In genomic region chr19:28745534-28745933, GRCm38 (mm10) we compare ENCODE assay signal across 17 mouse cellular contexts.
A peak's percentile ranks its signal among the peaks of the same experiment; 100 is the strongest.
DNase-seq lines count a peak whose midpoint lies in the region; ATAC-seq and TF ChIP-seq lines count a peak whose summit lies in the region.
"Had no signal": no experiment of that assay in that cellular context is flagged by ENCODE, and none has a peak within 500 bp of the region (broad histone marks: within the 10 kb centered on the region; RNA-seq: fewer than 3 reads in every experiment).

No protein-coding gene starts in this region.

- no peak overlapping the region for H3K4me3 ChIP-seq in embryonic facial prominence, embryonic 14.5 days (ENCODE audit: low read depth, low read length)
- H3K4me3 ChIP-seq in embryonic facial prominence, embryonic 10.5 days, result no peak overlapping the region
- no peak overlapping the region for H3K4me3 ChIP-seq in hindbrain, postnatal 0 days (ENCODE audit: low read length)
- no peak overlapping the region for H3K4me3 ChIP-seq in hindbrain, embryonic 16.5 days (ENCODE audit: low read length)
- H3K4me3 ChIP-seq in midbrain, embryonic 16.5 days (ENCODE audit: low read depth, low read length), result no peak overlapping the region
- no peak overlapping the region for H3K4me3 ChIP-seq in midbrain, embryonic 13.5 days (replicated peaks)
- H3K4me3 ChIP-seq: layer of hippocampus, adult 2 months; left cerebral cortex, adult 2 months; megakaryocyte, embryonic 14.5 days had no signal

- H3K27me3 ChIP-seq in embryonic facial prominence, embryonic 14.5 days (replicated peaks; ENCODE audit: control insufficient read depth, insufficient read depth, low read length), result no peaks in the 10 kb centered on the region
- H3K27me3 ChIP-seq in embryonic facial prominence, embryonic 10.5 days (replicated peaks; ENCODE audit: low read depth, poor library complexity, severe bottlenecking), result no peaks in the 10 kb centered on the region
- H3K27me3 ChIP-seq in hindbrain, postnatal 0 days (ENCODE audit: insufficient read depth, low read length), result no peaks in the 10 kb centered on the region
- H3K27me3 ChIP-seq in hindbrain, embryonic 16.5 days (replicated peaks; ENCODE audit: control insufficient read depth, insufficient read depth, low read length), result no peaks in the 10 kb centered on the region
- no peaks in the 10 kb centered on the region for H3K27me3 ChIP-seq in midbrain, embryonic 16.5 days (ENCODE audit: control insufficient read depth, insufficient read depth, low read depth, low read length)
- no peaks in the 10 kb centered on the region for H3K27me3 ChIP-seq in midbrain, embryonic 13.5 days

- H3K9ac ChIP-seq in embryonic facial prominence, embryonic 14.5 days (ENCODE audit: low read depth, low read length), result no peak overlapping the region
- no peak overlapping the region for H3K9ac ChIP-seq in hindbrain, postnatal 0 days (replicated peaks; ENCODE audit: low read length)
- H3K9ac ChIP-seq in hindbrain, embryonic 16.5 days (ENCODE audit: low read depth, low read length), result no peak overlapping the region
- no peak overlapping the region for H3K9ac ChIP-seq in midbrain, embryonic 16.5 days (ENCODE audit: low read depth, low read length)
- no peak overlapping the region for H3K9ac ChIP-seq in midbrain, embryonic 13.5 days (replicated peaks)
- H3K9ac ChIP-seq: liver, embryonic 14.5 days had no signal

- no peaks in the 10 kb centered on the region for H3K9me3 ChIP-seq in embryonic facial prominence, embryonic 14.5 days (ENCODE audit: control insufficient read depth, low read length)
- H3K9me3 ChIP-seq in embryonic facial prominence, embryonic 10.5 days, result no peaks in the 10 kb centered on the region
- no peaks in the 10 kb centered on the region for H3K9me3 ChIP-seq in hindbrain, postnatal 0 days (ENCODE audit: low read length)
- H3K9me3 ChIP-seq in hindbrain, embryonic 16.5 days (ENCODE audit: control insufficient read depth, low read length), result no peaks in the 10 kb centered on the region
- H3K9me3 ChIP-seq in midbrain, embryonic 16.5 days (replicated peaks; ENCODE audit: control insufficient read depth, low read length, poor library complexity, severe bottlenecking), result no peaks in the 10 kb centered on the region
- no peaks in the 10 kb centered on the region for H3K9me3 ChIP-seq in midbrain, embryonic 13.5 days
- H3K9me3 ChIP-seq: megakaryocyte, embryonic 14.5 days had no signal

- ATAC-seq in embryonic facial prominence, embryonic 14.5 days (ENCODE audit: low read depth), result no peak
- ATAC-seq in hindbrain, postnatal 0 days, result peak; percentile 74
- ATAC-seq in hindbrain, embryonic 16.5 days, result no peak
- 0 out of 2 replicates have a peak, but pooled peaks have one; percentile 39 for ATAC-seq in midbrain, embryonic 16.5 days
- ATAC-seq in midbrain, embryonic 13.5 days, result no peak
- ATAC-seq: forebrain, embryonic 14.5 days had no signal

- peak; percentile 17 for DNase-seq in embryonic facial prominence, embryonic 14.5 days (ENCODE audit: low spot score)
- no peak for DNase-seq in embryonic facial prominence, embryonic 10.5 days (ENCODE audit: low spot score)
- DNase-seq in hindbrain, postnatal 0 days (ENCODE audit: low spot score), result peak; percentile 53
- DNase-seq in lung, postnatal 36 days, result peak; percentile 15
- no peak for DNase-seq in urinary bladder, postnatal 36 days (ENCODE audit: low spot score in 2 of 2)
- DNase-seq: B cell, adult 2 months; cerebellum, adult 9-11 months; thymus, postnatal 4 days had no signal

- no peak for TF ChIP-seq CTCF in hindbrain, postnatal 0 days (IDR thresholded peaks at IDR 0.05; ENCODE audit: low read depth)

- no peak overlapping the region for H3K27ac ChIP-seq in embryonic facial prominence, embryonic 14.5 days (replicated peaks; ENCODE audit: low read depth, low read length)
- no peak overlapping the region for H3K27ac ChIP-seq in embryonic facial prominence, embryonic 10.5 days (replicated peaks)
- no peak overlapping the region for H3K27ac ChIP-seq in hindbrain, postnatal 0 days
- H3K27ac ChIP-seq in hindbrain, embryonic 16.5 days (ENCODE audit: low read depth, low read length), result no peak overlapping the region
- H3K27ac ChIP-seq in midbrain, embryonic 16.5 days (ENCODE audit: low read length), result no peak overlapping the region
- no peak overlapping the region for H3K27ac ChIP-seq in midbrain, embryonic 13.5 days
- H3K27ac ChIP-seq: layer of hippocampus, adult 2 months; left cerebral cortex, adult 2 months; liver, embryonic 14.5 days; stomach, postnatal 0 days had no signal

- H3K36me3 ChIP-seq in embryonic facial prominence, embryonic 14.5 days (ENCODE audit: control insufficient read depth, insufficient read depth, low read length), result no peaks in the 10 kb centered on the region
- H3K36me3 ChIP-seq in embryonic facial prominence, embryonic 10.5 days (replicated peaks), result no peaks in the 10 kb centered on the region
- H3K36me3 ChIP-seq in hindbrain, postnatal 0 days (ENCODE audit: insufficient read depth, low read length), result no peaks in the 10 kb centered on the region
- H3K36me3 ChIP-seq in hindbrain, embryonic 16.5 days (ENCODE audit: control insufficient read depth, insufficient read depth, low read length), result no peaks in the 10 kb centered on the region
- no peaks in the 10 kb centered on the region for H3K36me3 ChIP-seq in midbrain, embryonic 16.5 days (ENCODE audit: control insufficient read depth, insufficient read depth, low read length)
- H3K36me3 ChIP-seq in midbrain, embryonic 13.5 days, result no peaks in the 10 kb centered on the region

- H3K4me1 ChIP-seq in embryonic facial prominence, embryonic 14.5 days (ENCODE audit: control insufficient read depth, insufficient read depth, low read length), result no peaks in the 10 kb centered on the region
- H3K4me1 ChIP-seq in embryonic facial prominence, embryonic 10.5 days, result 0 out of 2 replicates have a peak, but pooled peaks cover 2% of the 10 kb centered on the region
- 0 out of 2 replicates have a peak, but pooled peaks cover 4% of the 10 kb centered on the region for H3K4me1 ChIP-seq in hindbrain, postnatal 0 days (ENCODE audit: insufficient read depth, low read length)
- H3K4me1 ChIP-seq in hindbrain, embryonic 16.5 days (ENCODE audit: control insufficient read depth, insufficient read depth, low read depth, low read length), result no peaks in the 10 kb centered on the region
- H3K4me1 ChIP-seq in midbrain, embryonic 16.5 days (ENCODE audit: control insufficient read depth, insufficient read depth, low read length), result no peaks in the 10 kb centered on the region
- peaks cover 3% of the 10 kb centered on the region; the same call in 1 of the 2 replicates for H3K4me1 ChIP-seq in midbrain, embryonic 13.5 days (replicated peaks)

- no peak overlapping the region for H3K4me2 ChIP-seq in embryonic facial prominence, embryonic 14.5 days (ENCODE audit: low read depth, low read length)
- H3K4me2 ChIP-seq in hindbrain, postnatal 0 days (ENCODE audit: low read depth, low read length), result no peak overlapping the region
- H3K4me2 ChIP-seq in hindbrain, embryonic 16.5 days (ENCODE audit: low read length), result no peak overlapping the region
- no peak overlapping the region for H3K4me2 ChIP-seq in midbrain, embryonic 16.5 days (ENCODE audit: low read length)
- H3K4me2 ChIP-seq in midbrain, embryonic 13.5 days (replicated peaks), result no peak overlapping the region

- 49% methylated on average over 8 of the region's 8 CpGs for WGBS in embryonic facial prominence, embryonic 14.5 days
- 73% methylated on average over 8 of the region's 8 CpGs for WGBS in embryonic facial prominence, embryonic 10.5 days
- 30% methylated on average over 8 of the region's 8 CpGs for WGBS in hindbrain, postnatal 0 days
- WGBS in hindbrain, embryonic 16.5 days, result 48% methylated on average over 8 of the region's 8 CpGs
- 44% methylated on average over 8 of the region's 8 CpGs for WGBS in midbrain, embryonic 16.5 days
- 59% methylated on average over 8 of the region's 8 CpGs for WGBS in midbrain, embryonic 13.5 days

Comparison
In these comparisons a context has a peak if more than half of its experiments do, and no peak if none do; other contexts are left out.
1. ATAC-seq: peak in hindbrain, postnatal 0 days (single experiment) and midbrain, embryonic 16.5 days (single experiment); none in embryonic facial prominence, embryonic 14.5 days (single experiment), hindbrain, embryonic 16.5 days (single experiment) and midbrain, embryonic 13.5 days (single experiment).
2. DNase-seq: peak in embryonic facial prominence, embryonic 14.5 days (single experiment), hindbrain, postnatal 0 days (single experiment) and lung, postnatal 36 days (single experiment); none in embryonic facial prominence, embryonic 10.5 days (single experiment) and urinary bladder, postnatal 36 days (0 of 2).